Mouse (Mus musculus) intestine, postnatal 0 days (tissue): Measurements from ENCODE around the gene Mapkbp1. TPM values are rescaled to one million over a fixed set of nuclear protein-coding genes. Genes with fewer than 3 reads are reported as not detected.

ENCODE experiments used
- ATAC-seq: fragments of 200-750 bp; cut with Nextera tagmentation; 2 replicates; pipeline ENCODE4 v1.8.0; 2017; ENCODE audit warnings: mild to moderate bottlenecking, moderate TSS enrichment, moderate library complexity
- H3K27ac ChIP-seq: fragments of 300-500 bp; sonication (generic); 2 replicates; pipeline ENCODE4 v1.5.1; 2014; ENCODE audit warnings: mild to moderate bottlenecking, low read depth, low read length, moderate library complexity
- H3K27me3 ChIP-seq: fragments of 300-500 bp; sonication (generic); replicated peaks from 2 replicates; pipeline ENCODE4 v1.6.1; 2014; ENCODE audit warnings: low read length, mixed read lengths; ENCODE audit not compliant: control insufficient read depth, insufficient read depth
- H3K36me3 ChIP-seq: fragments of 300-500 bp; sonication (generic); 2 replicates; pipeline ENCODE4 v1.6.1; 2014; ENCODE audit warnings: mild to moderate bottlenecking, moderate library complexity; ENCODE audit not compliant: control insufficient read depth, insufficient read depth
- H3K4me1 ChIP-seq: fragments of 300-500 bp; sonication (generic); replicated peaks from 2 replicates; pipeline ENCODE4 v1.6.1; 2014; ENCODE audit warnings: antibody characterized with exemption, low read length, mixed read lengths; ENCODE audit not compliant: control insufficient read depth, insufficient read depth
- H3K4me2 ChIP-seq: fragments of 300-500 bp; sonication (generic); replicated peaks from 2 replicates; pipeline ENCODE4 v1.6.1; 2014; ENCODE audit warnings: low read depth, mild to moderate bottlenecking, moderate library complexity
- H3K4me3 ChIP-seq: fragments of 300-500 bp; sonication (generic); 2 replicates; pipeline ENCODE4 v1.5.1; 2014; ENCODE audit warnings: low read depth, low read length
- H3K9ac ChIP-seq: fragments of 300-500 bp; sonication (generic); 2 replicates; pipeline ENCODE4 v1.6.1; 2014; ENCODE audit warnings: mild to moderate bottlenecking, low read depth, low read length
- H3K9me3 ChIP-seq: fragments of 300-500 bp; sonication (generic); 2 replicates; pipeline ENCODE4 v1.6.1; 2016; ENCODE audit warnings: mixed run types; ENCODE audit not compliant: control insufficient read depth
- CTCF ChIP-seq: sonication (generic); IDR thresholded peaks from 2 replicates; pipeline ENCODE4 v1.5.1; 2016; ENCODE audit warnings: low read depth, mild to moderate bottlenecking, control low read depth, antibody characterized with exemption, moderate library complexity
- WGBS: fragments of 180-500 bp; shearing (Covaris S2); extraction: QIAGEN DNeasy Blood & Tissue Kit; methylation state at CpG from one replicate; pipeline ENCODE4 v1.1.7; 2014; 5-methylcytosine and 5-hydroxymethylcytosine counted together
- polyA plus RNA-seq: library from polyadenylated mRNA; unstranded; fragments of >200 nt; fragmentation: Nextera tagmentation; extraction: Ambion mirVana; gene quantifications from 2 replicates; pipeline ENCODE4 v1.2.1, GENCODE M21; 2015

Gene Mapkbp1
- polyA plus RNA-seq, 1 experiment from 2014 or later: 1.5 TPM

DNA sequence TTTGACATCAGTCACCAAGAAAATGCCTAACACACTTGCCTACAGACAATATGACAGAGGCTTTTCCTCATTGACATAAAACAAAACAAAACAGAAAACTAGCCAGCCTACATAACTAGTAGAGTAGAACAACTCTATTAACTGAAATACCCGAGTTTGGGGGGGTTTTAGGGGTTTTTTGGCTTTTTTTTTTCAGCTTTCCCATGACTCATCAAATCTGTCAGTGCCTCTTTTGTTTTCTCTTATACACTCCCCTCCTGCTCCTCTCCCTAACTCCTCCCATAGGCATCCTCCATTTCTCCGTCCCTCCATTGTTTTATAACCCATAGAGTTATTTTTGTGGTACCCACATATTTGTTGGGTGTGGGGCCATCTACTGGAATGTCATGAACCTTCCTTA, 21.0 kb downstream of the Mapkbp1 start:
- Histone ChIP-seq H3K9ac (no peak overlapping the region), H3K4me3 (no peak overlapping the region), H3K36me3 (no peaks in the 10 kb centered on the region), H3K9me3 (no peaks in the 10 kb centered on the region), H3K4me2 (no peak overlapping the region), H3K27ac (no peak overlapping the region), H3K27me3 (no peaks in the 10 kb centered on the region), H3K4me1 (peaks cover 16% of the 10 kb centered on the region)
- 47% methylated on average over 2 of the region's 2 CpGs for WGBS
- no peak for ATAC-seq
- no peak for TF ChIP-seq CTCF

- no peak for TF ChIP-seq CTCF
- Histone ChIP-seq H3K4me1 (peaks cover 16% of the 10 kb centered on the region), H3K4me2 (no peak overlapping the region), H3K9me3 (no peaks in the 10 kb centered on the region), H3K4me3 (no peak overlapping the region), H3K27me3 (no peaks in the 10 kb centered on the region), H3K27ac (peak overlapping the region; percentile 75), H3K36me3 (no peaks in the 10 kb centered on the region), H3K9ac (no peak overlapping the region)
- WGBS: 51% methylated on average over 6 of the region's 6 CpGs
- ATAC-seq: no peak
Measured at GRCm38 (mm10) chr2:119994839-119995238, 22.3 kb downstream of the Mapkbp1 start.

GRCm38 (mm10) chr2:119995391-119996281, 23.1 kb downstream of the Mapkbp1 start:
- ATAC-seq: no peak
- peak overlapping the region; percentile 75 for H3K27ac ChIP-seq
- H3K36me3 ChIP-seq: 0 out of 2 replicates have a peak, but pooled peaks cover 1% of the 10 kb centered on the region
- no peaks in the 10 kb centered on the region for H3K9me3 ChIP-seq
- H3K27me3 ChIP-seq: no peaks in the 10 kb centered on the region
- 41% methylated on average over 9 of the region's 9 CpGs for WGBS
- no peak overlapping the region for H3K4me2 ChIP-seq
- H3K9ac ChIP-seq: 0 out of 2 replicates have a peak overlapping the region, but pooled peaks have one; percentile 11
- peaks cover 16% of the 10 kb centered on the region for H3K4me1 ChIP-seq
- no peak overlapping the region for H3K4me3 ChIP-seq
- TF ChIP-seq CTCF: no peak

- Histone ChIP-seq H3K9me3 (no peaks in the 10 kb centered on the region), H3K36me3 (0 out of 2 replicates have a peak, but pooled peaks cover 5% of the 10 kb centered on the region), H3K27me3 (no peaks in the 10 kb centered on the region), H3K4me2 (no peak overlapping the region), H3K4me3 (no peak overlapping the region), H3K27ac (peak overlapping the region; percentile 50; the same call in 1 of the 2 replicates), H3K9ac (no peak overlapping the region), H3K4me1 (peaks cover 16% of the 10 kb centered on the region)
- no peak for ATAC-seq
- no peak for TF ChIP-seq CTCF
- WGBS: 71% methylated on average over 4 of the region's 4 CpGs
Measured at GRCm38 (mm10) chr2:119997354-119997753, 24.9 kb downstream of the Mapkbp1 start.

- H3K9me3 ChIP-seq: no peaks in the 10 kb centered on the region
- no peak overlapping the region for H3K27ac ChIP-seq
- 0 out of 2 replicates have a peak, but pooled peaks cover 5% of the 10 kb centered on the region for H3K36me3 ChIP-seq
- H3K4me1 ChIP-seq: peaks cover 12% of the 10 kb centered on the region
- no peak for TF ChIP-seq CTCF
- 94% methylated on average over 2 of the region's 2 CpGs for WGBS
- no peak overlapping the region for H3K4me3 ChIP-seq
- H3K27me3 ChIP-seq: no peaks in the 10 kb centered on the region
- no peak for ATAC-seq
- H3K9ac ChIP-seq: no peak overlapping the region
- no peak overlapping the region for H3K4me2 ChIP-seq
Measured at GRCm38 (mm10) chr2:119999731-120000130, 27.2 kb downstream of the Mapkbp1 start.

- Histone ChIP-seq H3K9ac (no peak overlapping the region), H3K27ac (no peak overlapping the region), H3K9me3 (no peaks in the 10 kb centered on the region), H3K36me3 (0 out of 2 replicates have a peak, but pooled peaks cover 5% of the 10 kb centered on the region), H3K4me2 (no peak overlapping the region), H3K27me3 (no peaks in the 10 kb centered on the region), H3K4me1 (peaks cover 5% of the 10 kb centered on the region; the same call in 1 of the 2 replicates), H3K4me3 (no peak overlapping the region)
- no peak for ATAC-seq
- TF ChIP-seq CTCF: no peak
- WGBS: 66% methylated on average over 3 of the region's 3 CpGs
Measured at GRCm38 (mm10) chr2:120000882-120001584, 28.5 kb downstream of the Mapkbp1 start.
